ENCODE assay signal across 14 mouse cellular contexts in the genomic region with DNA sequence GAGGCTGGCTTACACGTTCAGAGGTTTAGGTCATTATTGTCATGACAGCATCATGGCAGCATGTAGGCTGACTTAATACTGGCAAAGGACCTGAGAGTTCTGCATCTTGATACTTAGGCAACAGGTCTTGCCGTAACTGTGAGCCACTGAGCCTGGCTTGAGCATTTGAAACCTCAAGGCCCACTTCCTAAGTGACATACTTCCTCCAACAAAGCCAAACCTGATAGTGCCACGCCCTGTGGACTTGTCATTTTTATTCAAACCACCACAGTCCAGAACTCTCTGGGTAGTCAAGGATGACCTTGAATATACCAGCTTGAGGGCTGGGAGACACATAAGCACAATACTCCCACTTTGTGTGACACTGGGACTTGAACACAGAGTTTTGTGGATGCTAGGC.
"Had no signal": no experiment of that assay in that cellular context is flagged by ENCODE, and none has a peak within 500 bp of the region (broad histone marks: within the 10 kb centered on the region; RNA-seq: fewer than 3 reads in every experiment).

No protein-coding gene starts in this region.

- H3K36me3 ChIP-seq: intestine, embryonic 15.5 days; limb, embryonic 13.5 days; midbrain, embryonic 15.5 days; neural tube, embryonic 13.5 days had no signal

- H3K27me3 ChIP-seq: intestine, embryonic 15.5 days; kidney, embryonic 15.5 days; limb, embryonic 13.5 days; liver, embryonic 12.5 days; midbrain, embryonic 15.5 days; neural tube, embryonic 13.5 days had no signal

- H3K9me3 ChIP-seq: intestine, embryonic 15.5 days; limb, embryonic 13.5 days; midbrain, embryonic 15.5 days had no signal

- ATAC-seq: intestine, embryonic 15.5 days; liver, embryonic 12.5 days; midbrain, embryonic 15.5 days had no signal

- DNase-seq: kidney, adult 18-20 months; kidney, postnatal 14 days; layer of hippocampus, adult 9-11 months; layer of hippocampus, postnatal 36 days; lung, embryonic 14.5 days; right cerebral cortex, postnatal 14 days; thymus, postnatal 4 days had no signal

- H3K27ac ChIP-seq: intestine, embryonic 15.5 days; kidney, embryonic 15.5 days; midbrain, embryonic 15.5 days; neural tube, embryonic 13.5 days; stomach, postnatal 0 days had no signal

- H3K4me3 ChIP-seq: intestine, embryonic 15.5 days; kidney, embryonic 15.5 days; limb, embryonic 13.5 days; liver, embryonic 12.5 days; midbrain, embryonic 15.5 days; neural tube, embryonic 13.5 days had no signal
